Mouse (Mus musculus) hindbrain, postnatal 0 days (tissue): Measurements from ENCODE around the gene Catsperd. TPM values are rescaled to one million over a fixed set of nuclear protein-coding genes. Genes with fewer than 3 reads are reported as not detected.
"Not testable (repeated sequence)": the region's sequence is repeated elsewhere in the genome, so short reads cannot be mapped to it uniquely, and the experiment has no call there.

Source experiments
- ATAC-seq: fragments of 200-750 bp; cut with Nextera tagmentation; 2 replicates; pipeline ENCODE4 v1.8.0; 2017; ENCODE audit warnings: mild to moderate bottlenecking, moderate TSS enrichment, moderate library complexity
- DNase-seq: peaks from one replicate; pipeline ENCODE4 v3.0.0-alpha.2; 2015; ENCODE audit warnings: low spot score
- H3K27ac ChIP-seq: fragments of 300-500 bp; sonication (generic); 2 replicates; pipeline ENCODE4 v1.5.1; 2014; ENCODE audit warnings: mild to moderate bottlenecking
- H3K27me3 ChIP-seq: fragments of 300-500 bp; sonication (generic); 2 replicates; pipeline ENCODE4 v1.6.1; 2014; ENCODE audit warnings: low read length, mixed read lengths; ENCODE audit not compliant: insufficient read depth
- H3K36me3 ChIP-seq: fragments of 300-500 bp; sonication (generic); 2 replicates; pipeline ENCODE4 v1.6.1; 2014; ENCODE audit warnings: low read length, mixed read lengths; ENCODE audit not compliant: insufficient read depth
- H3K4me1 ChIP-seq: fragments of 300-500 bp; sonication (generic); 2 replicates; pipeline ENCODE4 v1.6.1; 2014; ENCODE audit warnings: antibody characterized with exemption, low read length, mixed read lengths; ENCODE audit not compliant: insufficient read depth
- H3K4me2 ChIP-seq: fragments of 300-500 bp; sonication (generic); 2 replicates; pipeline ENCODE4 v1.6.1; 2014; ENCODE audit warnings: low read depth, mild to moderate bottlenecking, low read length, moderate library complexity, mixed read lengths
- H3K4me3 ChIP-seq: fragments of 300-500 bp; sonication (generic); 2 replicates; pipeline ENCODE4 v1.5.1; 2014; ENCODE audit warnings: low read length
- H3K9ac ChIP-seq: fragments of 300-500 bp; sonication (generic); replicated peaks from 2 replicates; pipeline ENCODE4 v1.6.1; 2014; ENCODE audit warnings: mild to moderate bottlenecking, low read length, moderate library complexity, mixed read lengths
- H3K9me3 ChIP-seq: fragments of 300-500 bp; sonication (generic); 2 replicates; pipeline ENCODE4 v1.6.1; 2016; ENCODE audit warnings: low read length, mixed read lengths
- CTCF ChIP-seq: IDR thresholded peaks from 2 replicates; pipeline ENCODE4 v1.5.1; 2016; ENCODE audit warnings: antibody characterized with exemption, control low read depth, low read depth
- WGBS: fragments of 180-500 bp; shearing (Covaris S2); extraction: QIAGEN DNeasy Blood & Tissue Kit; methylation state at CpG from one replicate; pipeline ENCODE4 v1.1.7; 2014; 5-methylcytosine and 5-hydroxymethylcytosine counted together
- polyA plus RNA-seq: library from polyadenylated mRNA; unstranded; fragments of >200 nt; fragmentation: Nextera tagmentation; extraction: Ambion mirVana; gene quantifications from 2 replicates; pipeline ENCODE4 v1.2.1, GENCODE M21; 2015
- total RNA-seq: library from RNA; depleted of rRNA; stranded (reverse); fragments of >200 nt; gene quantifications from 2 replicates; pipeline ENCODE4 v1.2.3, GENCODE M21; 2014

Catsperd gene
- total and polyA plus RNA-seq, 2 experiments from 2014 or later, result 1.2 to 2.4 TPM

DNA sequence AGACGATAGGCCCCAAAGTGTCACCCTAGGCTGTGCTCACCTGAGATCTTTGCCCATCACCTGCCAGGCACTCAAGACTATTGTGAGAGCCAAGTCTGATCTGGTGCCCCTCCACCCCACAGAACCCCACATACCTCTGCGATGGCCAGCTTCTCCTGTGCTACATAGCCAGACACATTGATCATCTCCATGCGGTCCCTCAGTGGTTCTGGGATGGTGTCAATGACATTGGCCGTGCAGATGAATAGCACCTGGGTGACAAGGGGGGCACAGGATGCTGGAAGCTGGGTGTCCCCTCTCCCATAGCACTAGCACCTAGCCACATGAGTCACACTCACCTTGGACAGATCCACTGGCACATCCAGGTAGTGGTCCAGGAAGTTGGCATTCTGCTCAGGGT is 12.2 kb upstream of the Catsperd start:
- no peak for DNase-seq
- Histone ChIP-seq H3K27me3 (no peaks in the 10 kb centered on the region), H3K4me2 (no peak overlapping the region), H3K27ac (no peak overlapping the region), H3K9ac (no peak overlapping the region), H3K4me1 (no peaks in the 10 kb centered on the region), H3K9me3 (no peaks in the 10 kb centered on the region), H3K36me3 (peaks cover 53% of the 10 kb centered on the region), H3K4me3 (no peak overlapping the region)
- TF ChIP-seq CTCF, result no peak
- WGBS, result 89% methylated on average over 4 of the region's 4 CpGs
- no peak for ATAC-seq

DNA sequence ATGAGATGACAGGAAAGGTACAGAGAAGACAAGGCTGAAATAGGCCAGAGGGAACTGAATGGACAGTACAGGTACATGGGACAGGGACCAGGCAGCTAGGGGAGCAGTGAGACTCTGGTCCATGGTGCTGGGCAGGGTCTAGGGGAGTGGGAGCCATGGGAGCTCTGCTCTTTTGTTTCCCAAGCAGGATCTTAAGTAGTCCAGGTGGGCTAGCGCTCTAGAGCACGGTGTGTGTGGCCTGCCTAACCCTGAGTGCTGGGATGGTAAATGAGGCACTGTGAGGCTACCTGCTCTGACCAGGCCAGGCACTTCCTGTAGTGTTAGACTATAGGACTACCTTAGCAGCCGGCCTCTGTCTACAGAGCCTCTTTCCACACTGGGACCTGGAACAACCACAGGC is 11.2 kb upstream of the Catsperd start:
- no peak overlapping the region for H3K27ac ChIP-seq
- peaks cover 57% of the 10 kb centered on the region for H3K36me3 ChIP-seq
- H3K4me2 ChIP-seq, result no peak overlapping the region
- TF ChIP-seq CTCF, result no peak
- no peak overlapping the region for H3K9ac ChIP-seq
- 94% methylated on average over 3 of the region's 3 CpGs for WGBS
- no peaks in the 10 kb centered on the region for H3K4me1 ChIP-seq
- H3K27me3 ChIP-seq, result no peaks in the 10 kb centered on the region
- H3K9me3 ChIP-seq, result no peaks in the 10 kb centered on the region
- ATAC-seq (no peak), DNase-seq (no peak)
- H3K4me3 ChIP-seq, result no peak overlapping the region

DNA sequence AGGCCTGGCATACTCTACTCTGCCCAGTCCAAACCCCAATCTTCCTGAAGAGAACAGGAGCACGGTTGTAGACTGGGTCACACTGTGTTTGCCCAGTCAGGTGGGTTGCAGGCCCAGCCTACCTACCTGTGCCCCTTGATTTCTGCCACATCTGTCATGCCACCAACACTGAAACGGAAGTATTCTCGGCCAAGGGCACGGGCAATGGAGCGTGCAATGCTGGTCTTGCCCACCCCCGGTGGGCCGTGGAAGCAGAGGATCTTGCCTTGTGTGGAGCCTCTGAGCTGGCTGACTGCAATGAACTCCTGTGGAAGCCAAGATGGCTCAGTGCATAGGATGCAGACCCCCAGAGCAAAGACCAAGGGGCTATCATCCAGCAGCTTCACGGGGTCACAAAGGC is 10.3 kb upstream of the Catsperd start:
- no peak for TF ChIP-seq CTCF
- peaks cover 65% of the 10 kb centered on the region for H3K36me3 ChIP-seq
- 82% methylated on average over 8 of the region's 8 CpGs for WGBS
- DNase-seq (no peak), ATAC-seq (no peak)
- H3K27ac ChIP-seq, result no peak overlapping the region
- no peaks in the 10 kb centered on the region for H3K27me3 ChIP-seq
- no peak overlapping the region for H3K4me2 ChIP-seq
- H3K4me1 ChIP-seq, result no peaks in the 10 kb centered on the region
- no peak overlapping the region for H3K4me3 ChIP-seq
- H3K9ac ChIP-seq, result no peak overlapping the region
- no peaks in the 10 kb centered on the region for H3K9me3 ChIP-seq

DNA sequence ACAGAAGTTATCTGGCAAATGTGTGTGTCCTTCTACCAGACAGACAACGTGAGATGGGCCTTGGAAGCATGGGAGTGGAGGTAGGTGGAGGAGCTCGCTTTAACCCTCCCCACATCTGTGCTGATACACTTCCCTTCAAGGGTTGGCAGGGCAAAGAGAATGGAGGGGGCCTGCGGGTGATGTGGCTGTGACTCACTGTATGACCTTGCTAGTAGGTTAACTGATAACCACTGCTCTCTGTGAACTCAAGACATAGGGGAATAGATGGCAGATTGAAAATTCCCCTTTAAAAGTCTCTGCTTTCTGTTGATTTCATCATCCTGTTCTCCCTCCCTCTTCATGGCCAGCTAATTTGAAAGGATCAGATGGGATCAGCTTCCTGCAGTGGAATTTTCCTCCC is 2.4 kb upstream of the Catsperd start:
- ATAC-seq, result no peak
- TF ChIP-seq CTCF, result no peak
- Histone ChIP-seq H3K4me3 (no peak overlapping the region), H3K9me3 (no peaks in the 10 kb centered on the region), H3K9ac (no peak overlapping the region), H3K4me2 (peak overlapping the region; percentile 79), H3K36me3 (peaks cover 25% of the 10 kb centered on the region), H3K27ac (no peak overlapping the region), H3K27me3 (no peaks in the 10 kb centered on the region), H3K4me1 (peaks cover 8% of the 10 kb centered on the region; the same call in 1 of the 2 replicates)
- DNase-seq, result no peak
- 85% methylated on average over 3 of the region's 3 CpGs for WGBS

DNA sequence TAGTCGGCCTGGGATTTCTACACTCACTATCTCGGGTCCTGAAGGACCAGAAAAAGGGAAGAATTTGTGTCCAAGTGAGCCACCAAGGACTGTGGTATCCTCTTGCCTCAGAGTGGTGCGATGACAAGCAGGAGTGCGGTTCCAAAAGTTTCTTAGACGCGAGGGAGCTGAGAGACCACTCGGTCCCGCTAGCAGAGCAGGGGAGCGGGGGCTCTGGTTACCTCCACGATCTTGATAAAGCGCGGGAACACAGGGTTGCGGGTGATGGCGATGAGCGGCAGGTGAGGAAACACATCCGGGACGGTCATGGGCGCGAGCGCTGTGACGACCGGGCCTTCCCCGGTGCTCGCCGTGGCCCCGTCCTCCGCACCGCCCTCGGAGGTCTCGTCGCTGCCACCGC is 1.7 kb upstream of the Catsperd start:
- Histone ChIP-seq H3K27ac (peak overlapping the region; percentile 75), H3K9me3 (no peaks in the 10 kb centered on the region), H3K4me2 (peak overlapping the region; percentile 79), H3K9ac (peak overlapping the region; percentile 75), H3K36me3 (peaks cover 20% of the 10 kb centered on the region), H3K4me3 (peak overlapping the region; percentile 78), H3K4me1 (peaks cover 8% of the 10 kb centered on the region; the same call in 1 of the 2 replicates), H3K27me3 (no peaks in the 10 kb centered on the region)
- WGBS, result 1% methylated on average over 27 of the region's 32 CpGs
- DNase-seq, result no peak
- ATAC-seq, result no peak
- no peak for TF ChIP-seq CTCF

- WGBS, result under 1% methylated on average over 48 of the region's 51 CpGs
Measured at GRCm38 (mm10) chr17:56626754-56627470, 1.0 kb upstream of the Catsperd start, which contains the start of gene Lonp1. Lonp1 (minus strand) TSS chr17:56626887.

DNA sequence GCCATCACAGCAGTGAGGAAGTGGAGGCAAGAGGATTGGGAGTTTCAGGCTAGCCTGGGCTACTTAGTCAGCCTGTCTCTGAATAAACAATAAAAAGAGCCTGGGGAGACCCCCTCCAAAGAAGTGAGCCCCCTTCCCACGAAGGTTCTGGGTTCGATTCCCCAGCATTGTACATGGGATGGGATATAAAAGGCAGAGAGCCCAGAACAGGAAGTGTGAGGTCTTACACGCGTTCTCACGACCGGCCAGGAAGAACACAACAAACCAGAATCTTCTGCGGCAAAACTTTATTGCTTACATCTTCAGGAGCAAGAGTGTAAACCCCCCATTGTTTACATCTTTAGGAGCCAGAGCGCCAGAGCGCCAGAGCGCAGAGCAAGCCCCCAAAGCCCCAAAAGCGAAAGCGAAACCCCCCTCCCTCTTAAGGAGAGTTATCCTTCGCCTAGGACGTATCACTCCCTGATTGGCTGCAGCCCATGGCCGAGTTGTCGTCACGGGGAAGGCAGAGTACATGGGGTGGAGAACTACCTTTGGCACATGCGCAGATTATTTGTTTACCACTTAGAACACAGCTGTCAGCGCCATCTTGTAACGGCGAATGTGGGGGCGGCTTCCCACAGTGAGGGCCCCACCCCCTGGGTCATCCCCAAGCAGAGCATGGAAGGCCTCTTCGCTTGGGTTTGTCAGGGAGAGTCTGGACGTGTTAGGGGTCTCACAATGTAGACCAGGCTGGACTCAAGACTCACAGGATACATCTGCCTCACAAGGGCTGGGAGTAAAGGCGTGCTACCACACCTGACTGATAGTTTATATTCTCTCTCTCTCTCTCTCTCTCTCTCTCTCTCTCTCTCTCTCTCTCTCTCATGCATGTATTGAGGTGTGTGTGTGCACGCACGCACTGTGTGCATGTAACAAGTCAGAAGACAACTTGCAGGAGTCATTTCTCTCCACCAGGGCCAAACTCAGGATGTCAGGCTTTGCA is 2.1 kb downstream of the Catsperd start:
- not testable (repeated sequence) for H3K36me3 ChIP-seq, H3K4me3 ChIP-seq, DNase-seq, H3K4me2 ChIP-seq, H3K9me3 ChIP-seq, H3K27ac ChIP-seq, H3K27me3 ChIP-seq, H3K4me1 ChIP-seq, ATAC-seq, H3K9ac ChIP-seq
- WGBS, result 83% methylated on average over 27 of the region's 27 CpGs

More at GRCm38 (mm10) chr17:56626754-56627470, 1.0 kb upstream of the Catsperd start, which contains the start of gene Lonp1:
- DNase-seq (peak; percentile 99), ATAC-seq (peak; percentile 89)
- Histone ChIP-seq H3K4me2 (peak within 1 kb of the TSS; percentile 79), H3K4me1 (peaks cover 8% of the 10 kb centered on the region; the same call in 1 of the 2 replicates), H3K9me3 (no peaks in the 10 kb centered on the region), H3K27me3 (no peaks in the 10 kb centered on the region), H3K4me3 (peak within 1 kb of the TSS; percentile 78), H3K9ac (peak within 1 kb of the TSS; percentile 75), H3K27ac (peak within 1 kb of the TSS; percentile 75), H3K36me3 (peaks cover 16% of the 10 kb centered on the region)
- TF ChIP-seq CTCF, result no peak
